Mouse (Mus musculus): ENCODE results near the gene Cers4. TPM values are rescaled to one million over a fixed set of nuclear protein-coding genes. Genes with fewer than 3 reads are reported as not detected.

The Cers4 gene
- 26.5 and 34.0 TPM in 2 replicates for polyA plus RNA-seq (2021; fragmentation: Nextera tagmentation)
- long read RNA-seq, experiment 1, full-length matches to known transcripts, result 99 of 155 reads
- long read RNA-seq, experiment 1, partial matches to known transcripts, result 18 of 155 reads
- long read RNA-seq, experiment 1, other reads (novel, unspliced or antisense), result 38 of 155 reads
- long read RNA-seq, experiment 2, full-length matches to known transcripts, result 27 of 42 reads
- long read RNA-seq, experiment 2, partial matches to known transcripts, result 4 of 42 reads
- long read RNA-seq, experiment 2, other reads (novel, unspliced or antisense), result 11 of 42 reads

DNA sequence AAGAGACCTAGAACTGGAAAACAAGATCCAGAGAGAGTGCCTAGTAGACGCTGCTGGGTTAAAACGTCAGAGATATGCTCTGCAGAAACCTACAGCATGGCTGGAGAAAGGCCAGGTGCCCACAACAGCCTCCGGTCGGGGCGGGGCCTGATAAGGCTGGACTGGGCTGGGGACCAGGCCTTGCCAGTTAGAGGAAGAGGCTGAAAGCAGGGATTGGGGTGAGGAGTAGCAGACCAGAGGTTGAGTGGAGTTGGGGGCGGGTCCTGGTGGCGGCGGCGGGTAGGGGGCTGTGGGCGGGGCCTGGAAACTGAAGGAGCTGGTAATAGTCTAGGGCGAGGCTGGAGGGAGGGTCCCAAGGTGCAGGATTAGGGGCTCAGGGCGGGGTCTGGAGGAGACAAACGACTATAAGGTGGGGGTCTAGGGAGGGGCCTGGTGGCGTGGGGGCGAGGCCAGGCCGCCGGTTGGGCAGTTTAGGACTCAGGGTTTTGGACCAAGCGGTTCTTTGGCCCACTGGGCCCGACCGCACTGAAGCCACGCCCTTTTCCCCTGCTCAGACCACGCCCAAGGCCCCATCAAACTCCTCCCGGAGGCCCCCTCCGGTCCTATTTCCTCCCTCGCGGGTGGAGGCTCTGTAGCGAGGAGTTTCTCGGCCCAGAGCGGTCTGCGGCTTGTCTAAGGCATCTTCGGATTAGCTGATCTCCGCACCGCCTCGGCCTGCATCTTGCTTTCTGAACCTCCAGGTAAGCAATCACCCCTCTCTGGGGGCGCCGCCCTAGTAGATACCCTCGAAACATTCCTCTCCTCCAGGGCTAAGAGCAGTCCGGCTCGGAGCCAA, at the start of gene Cers4:
Gene Cers4, plus strand, starts transcription at position 176 of the 835 bp plus-strand sequence.

Other genes with a start within 250 kb of the Cers4 start
- gene Tgfbr3l, start 244.8 kb upstream of the Cers4 start, polyA plus RNA-seq (2021; fragmentation: Nextera tagmentation), result 0.68 TPM in 1 of 2 replicates, not detected in the other
- gene Snapc2, start 239.9 kb upstream of the Cers4 start, polyA plus RNA-seq (2021; fragmentation: Nextera tagmentation), result 37.0 and 43.5 TPM in 2 replicates
- gene Ctxn1, start 233.8 kb upstream of the Cers4 start, polyA plus RNA-seq (2021; fragmentation: Nextera tagmentation), result 805 and 1,080 TPM in 2 replicates
- gene Timm44, start 217.1 kb upstream of the Cers4 start, polyA plus RNA-seq (2021; fragmentation: Nextera tagmentation), result 31.6 and 51.3 TPM in 2 replicates
- 17.9 and 19.3 TPM in 2 replicates for gene Ccl25, start 167.8 kb upstream of the Cers4 start, polyA plus RNA-seq (2021; fragmentation: Nextera tagmentation)
- 36.1 and 55.5 TPM in 2 replicates for gene Elavl1, start 167.6 kb upstream of the Cers4 start, polyA plus RNA-seq (2021; fragmentation: Nextera tagmentation)
- gene Zfp958, start 120.1 kb downstream of the Cers4 start, polyA plus RNA-seq (2021; fragmentation: Nextera tagmentation), result 6.2 and 7.6 TPM in 2 replicates